Mouse (Mus musculus) C2C12 (cell line): ENCODE data around the gene Diexf.

Experiments
- CTCF ChIP-seq: IDR thresholded peaks from one replicate; pipeline ENCODE4 v1.5.1; 2011; ENCODE audit not compliant: control insufficient read depth, insufficient read depth, insufficient read length
- FOSL1 ChIP-seq: IDR thresholded peaks from one replicate; pipeline ENCODE4 v1.8.0; 2011; ENCODE audit warnings: mild to moderate bottlenecking, low read length; ENCODE audit not compliant: poor library complexity, insufficient read depth, severe bottlenecking
- MAX ChIP-seq: IDR thresholded peaks from one replicate; pipeline ENCODE4 v1.6.1; 2011; ENCODE audit warnings: mild to moderate bottlenecking, control low read depth
- MYOD1 ChIP-seq: IDR thresholded peaks from one replicate; pipeline ENCODE4 v1.6.1; 2011; ENCODE audit warnings: low read depth; ENCODE audit not compliant: control insufficient read depth, insufficient read length
- MYOG ChIP-seq: IDR thresholded peaks from one replicate; pipeline ENCODE4 v1.6.1; 2011; ENCODE audit not compliant: control insufficient read depth, insufficient read length; ENCODE audit errors: extremely low read depth
- USF1 ChIP-seq: IDR thresholded peaks from one replicate; pipeline ENCODE4 v1.6.1; 2011; ENCODE audit warnings: low read depth, mild to moderate bottlenecking, control low read depth, moderate library complexity

DNA sequence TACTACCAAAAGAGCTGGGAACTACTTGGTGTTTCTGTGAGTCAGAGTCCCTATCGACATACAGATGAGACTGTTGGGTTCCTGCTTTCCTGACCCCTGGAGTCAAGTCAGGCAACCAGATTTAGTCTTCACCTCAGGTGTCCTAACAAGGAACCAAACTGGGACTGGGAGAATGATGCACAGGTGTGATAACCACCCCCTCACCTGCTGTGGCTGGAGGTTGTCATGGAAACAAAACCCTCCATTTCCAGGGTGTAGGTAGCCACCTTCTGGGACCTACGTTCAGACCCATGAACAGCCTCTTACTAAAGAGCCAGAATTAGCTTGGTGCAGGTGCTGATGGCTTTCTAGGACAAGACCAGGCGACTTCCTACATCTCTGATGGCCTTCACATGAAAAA lies 27.1 kb downstream of the Diexf start:
- no peak for TF ChIP-seq CTCF
- no peak for TF ChIP-seq MAX
- no peak for TF ChIP-seq MYOD1
- no peak for TF ChIP-seq MYOG
- TF ChIP-seq USF1 = no peak
- no peak for TF ChIP-seq FOSL1
